Mouse (Mus musculus) spleen, adult 2 months (tissue): ENCODE results near the gene Pop7.

Experiments used
- CTCF ChIP-seq: fragments of 200-500 bp; IDR thresholded peaks from 2 replicates; pipeline ENCODE4 v1.5.1; 2011; ENCODE audit warnings: mild to moderate bottlenecking, inconsistent platforms; ENCODE audit not compliant: insufficient read depth, insufficient read length, insufficient replicate concordance; ENCODE audit errors: extremely low read depth
- POLR2A ChIP-seq: fragments of 200-500 bp; IDR thresholded peaks from 2 replicates; pipeline ENCODE4 v1.6.1; 2011; ENCODE audit warnings: low read depth, low read length, inconsistent platforms

- TF ChIP-seq CTCF = no peak
- no peak for TF ChIP-seq POLR2A
These were observed 39.6 kb upstream of the Pop7 start for GRCm38 (mm10) chr5:137541768-137542540.
